Mouse (Mus musculus) CH12.LX (cell line): ENCODE measurements around the gene Inpp5a. TPM values are rescaled to one million over a fixed set of nuclear protein-coding genes. Genes with fewer than 3 reads are reported as not detected.

Source experiments
- DNase-seq: peaks from one replicate; pipeline ENCODE4 v3.0.0-alpha.2; 2013; ENCODE audit errors: extremely low read depth
- H3K27ac ChIP-seq: 2 replicates; pipeline ENCODE4 v1.5.1; 2012; ENCODE audit warnings: low read depth, mild to moderate bottlenecking, control low read depth, moderate library complexity; ENCODE audit not compliant: insufficient read depth
- H3K27me3 ChIP-seq: replicated peaks from 2 replicates; pipeline ENCODE3; 2012; ENCODE audit warnings: inconsistent platforms
- H3K36me3 ChIP-seq, 2 experiments: replicated peaks in 1 of 2; 2 replicates each; pipeline versions ENCODE3 to v1.6.1; 2012; ENCODE audit warnings: inconsistent platforms in 1 of 2, low read length in 1 of 2, mild to moderate bottlenecking in 1 of 2, mixed read lengths in 1 of 2, moderate library complexity in 1 of 2; ENCODE audit not compliant: control insufficient read depth in 1 of 2, insufficient read depth in 1 of 2
- H3K4me1 ChIP-seq, 2 experiments: 2 replicates each; pipeline ENCODE4 v1.6.1; 2012; ENCODE audit warnings: inconsistent platforms in 1 of 2, moderate library complexity in 1 of 2; ENCODE audit not compliant: insufficient read depth in 2 of 2, control insufficient read depth in 1 of 2
- H3K4me2 ChIP-seq: 2 replicates; pipeline ENCODE4 v1.6.1; 2012; ENCODE audit warnings: low read depth, mild to moderate bottlenecking, control low read depth; ENCODE audit not compliant: poor library complexity, insufficient read depth, severe bottlenecking
- H3K4me3 ChIP-seq, 3 experiments: fragments of 150-350 bp in 1 of 3; sonication (generic) in 1 of 3; replicated peaks in 1 of 3; 2 replicates each; pipeline versions ENCODE3 to v1.5.1; 2011 to 2012; ENCODE audit warnings: low read depth in 2 of 3, low read length in 2 of 3, mild to moderate bottlenecking in 2 of 3, moderate library complexity in 2 of 3, control low read depth in 1 of 3, improper control_type of control experiment in 1 of 3, inconsistent platforms in 1 of 3, mixed read lengths in 1 of 3; ENCODE audit not compliant: poor library complexity in 1 of 3
- H3K79me2 ChIP-seq: replicated peaks from 2 replicates; pipeline ENCODE4 v1.6.1; 2012; ENCODE audit warnings: mild to moderate bottlenecking, moderate library complexity; ENCODE audit not compliant: control insufficient read depth, poor library complexity, insufficient read depth, severe bottlenecking; ENCODE audit errors: extremely low read depth
- H3K9ac ChIP-seq: 2 replicates; pipeline ENCODE4 v1.6.1; 2012; ENCODE audit warnings: low read depth, mild to moderate bottlenecking, control low read depth, moderate library complexity; ENCODE audit not compliant: insufficient read depth
- H3K9me3 ChIP-seq: replicated peaks from 2 replicates; pipeline ENCODE3; 2012; ENCODE audit warnings: low read length, inconsistent platforms, mixed read lengths
- CHD1 ChIP-seq: IDR thresholded peaks from 2 replicates; pipeline ENCODE4 v1.6.1; 2012; ENCODE audit warnings: low read depth, low read length, improper control_type of control experiment, inconsistent platforms
- GABPA ChIP-seq: IDR thresholded peaks from 2 replicates; pipeline ENCODE4 v1.6.1; 2012; ENCODE audit warnings: low read depth, low read length, improper control_type of control experiment, inconsistent platforms; ENCODE audit not compliant: insufficient replicate concordance
- HCFC1 ChIP-seq: IDR thresholded peaks from 2 replicates; pipeline ENCODE4 v1.6.1; 2012; ENCODE audit warnings: low read depth, mild to moderate bottlenecking, inconsistent platforms, low read length, improper control_type of control experiment
- IRF4 ChIP-seq: IDR thresholded peaks from 2 replicates; pipeline ENCODE4 v1.6.1; 2014; ENCODE audit warnings: low read depth, mild to moderate bottlenecking, inconsistent platforms, low read length, improper control_type of control experiment
- JUND ChIP-seq: conservative IDR thresholded peaks from 2 replicates; pipeline ENCODE4 v1.6.1; 2011; ENCODE audit warnings: low read depth, low read length, improper control_type of control experiment
- MAX ChIP-seq: IDR thresholded peaks from 2 replicates; pipeline ENCODE4 v1.6.1; 2011; ENCODE audit warnings: low read length, improper control_type of control experiment
- MAZ ChIP-seq: IDR thresholded peaks from 2 replicates; pipeline ENCODE4 v1.6.1; 2012; ENCODE audit warnings: low read depth, mild to moderate bottlenecking, inconsistent platforms, low read length, improper control_type of control experiment, moderate library complexity
- MEF2A ChIP-seq: IDR thresholded peaks from 2 replicates; pipeline ENCODE4 v1.6.1; 2014; ENCODE audit warnings: low read depth, mild to moderate bottlenecking, inconsistent platforms, low read length, improper control_type of control experiment, borderline replicate concordance
- MYC ChIP-seq: IDR thresholded peaks from 2 replicates; pipeline ENCODE4 v1.6.1; 2011; ENCODE audit warnings: low read depth, mild to moderate bottlenecking, improper control_type of control experiment, low read length
- NELFE ChIP-seq: IDR thresholded peaks from 2 replicates; pipeline ENCODE4 v1.6.1; 2011; ENCODE audit warnings: low read depth, low read length, improper control_type of control experiment
- NRF1 ChIP-seq: IDR thresholded peaks from 2 replicates; pipeline ENCODE4 v1.6.1; 2014; ENCODE audit warnings: low read depth, mild to moderate bottlenecking, inconsistent platforms, low read length, improper control_type of control experiment, moderate library complexity
- POLR2A ChIP-seq: IDR thresholded peaks from 2 replicates; pipeline ENCODE4 v1.6.1; 2011; ENCODE audit warnings: low read depth, mild to moderate bottlenecking, improper control_type of control experiment, low read length
- RCOR1 ChIP-seq: conservative IDR thresholded peaks from 2 replicates; pipeline ENCODE4 v1.6.1; 2012; ENCODE audit warnings: low read depth, mild to moderate bottlenecking, inconsistent platforms, low read length, improper control_type of control experiment
- SMC3 ChIP-seq: IDR thresholded peaks from 2 replicates; pipeline ENCODE4 v1.6.1; 2011; ENCODE audit warnings: low read depth, low read length, improper control_type of control experiment
- TCF12 ChIP-seq: IDR thresholded peaks from 2 replicates; pipeline ENCODE4 v1.6.1; 2014; ENCODE audit warnings: low read depth, mild to moderate bottlenecking, inconsistent platforms, low read length, improper control_type of control experiment
- UBTF ChIP-seq: IDR thresholded peaks from 2 replicates; pipeline ENCODE4 v1.6.1; 2012; ENCODE audit warnings: low read depth, mild to moderate bottlenecking, inconsistent platforms, low read length, improper control_type of control experiment, moderate library complexity
- ZKSCAN1 ChIP-seq: IDR thresholded peaks from 2 replicates; pipeline ENCODE4 v1.6.1; 2012; ENCODE audit warnings: low read depth, inconsistent platforms, low read length, improper control_type of control experiment, borderline replicate concordance
- dilution Hi-C: fragments of 300-500 bp; cut with MboI; formaldehyde crosslinking; loops from 2 replicates; pipeline ENCODE4 v1.14.3; 2020; ENCODE audit warnings: low sequenced_read_pairs; ENCODE audit not compliant: extremely low pct_unique_long_range_greater_than_20kb, extremely low pct_ligation_motif_present
- in situ Hi-C: fragments of 300-500 bp; cut with MboI; formaldehyde crosslinking; loops from 3 replicates; pipeline ENCODE4 v1.14.3; 2019; ENCODE audit warnings: low sequenced_read_pairs, low pct_ligation_motif_present, low pct_unique_long_range_greater_than_20kb, mixed read lengths
- polyA plus RNA-seq: library from polyadenylated mRNA; unstranded; fragments of >175 nt; gene quantifications from 2 replicates; pipeline ENCODE4 v1.2.1, GENCODE M21; 2012; ENCODE audit warnings: low read depth; ENCODE audit not compliant: insufficient read length
- total RNA-seq, 2 experiments: library from RNA; depleted of rRNA; stranded (reverse); fragments of 300-350 nt in 1 of 2; fragments of >200 nt in 1 of 2; gene quantifications; 2 replicates each; pipeline ENCODE4 v1.2.3; 2012 to 2014

The Inpp5a gene
- total RNA-seq (2012; rRNA removed) (2.7 and 3.0 TPM in 2 replicates), total RNA-seq (2014; rRNA removed) (1.7 and 1.8 TPM in 2 replicates), polyA plus RNA-seq (5.4 and 6.9 TPM in 2 replicates)

- H3K4me3 ChIP-seq, result peak within 1 kb of the TSS; percentile 64 to 92 (median 77)
- peak; percentile 98 for DNase-seq
- H3K4me2 ChIP-seq, result peak within 1 kb of the TSS; percentile 76
- TF ChIP-seq RCOR1 (no peak), GABPA (0 out of 2 replicates have a peak, but pooled peaks have one; percentile 11), MYC (no peak), JUND (no peak), HCFC1 (peak; percentile 31; the same call in 1 of the 2 replicates), MAZ (peak; percentile 75), NRF1 (peak; percentile 68), NELFE (peak; percentile 53; the same call in 1 of the 2 replicates), MEF2A (no peak), CHD1 (no peak), POLR2A (peak; percentile 56; the same call in 1 of the 2 replicates), TCF12 (0 out of 2 replicates have a peak, but pooled peaks have one; percentile 43)
- in situ Hi-C loops, result no loop called here
- H3K36me3 ChIP-seq, result no peaks in the 10 kb centered on the region
- dilution Hi-C loops, result no loop called here
- peaks cover 6 to 35% of the 10 kb centered on the region in 2 experiments for H3K4me1 ChIP-seq
- peaks cover 7% of the 10 kb centered on the region for H3K27me3 ChIP-seq
- H3K9ac ChIP-seq, result peak within 1 kb of the TSS; percentile 91
- H3K27ac ChIP-seq, result no peak within 1 kb of the TSS
- H3K79me2 ChIP-seq, result no peaks in the 10 kb centered on the region
- no peaks in the 10 kb centered on the region for H3K9me3 ChIP-seq
Observed at GRCm38 (mm10) chr7:139388670-139389212, at the start of gene Inpp5a. Inpp5a (plus strand) TSS chr7:139389109.

- H3K4me3 ChIP-seq, result no peak overlapping the region
- H3K4me1 ChIP-seq, result no peaks in the 10 kb centered on the region
- no peaks in the 10 kb centered on the region for H3K79me2 ChIP-seq
- H3K4me2 ChIP-seq, result no peak overlapping the region
- DNase-seq, result no peak
- in situ Hi-C loops (no loop called here), dilution Hi-C loops (no loop called here)
- no peaks in the 10 kb centered on the region for H3K36me3 ChIP-seq
- H3K27ac ChIP-seq, result no peak overlapping the region
- no peak overlapping the region for H3K9ac ChIP-seq
- TF ChIP-seq RCOR1 (no peak), UBTF (no peak), MAX (no peak), NELFE (no peak), ZKSCAN1 (no peak), IRF4 (no peak), SMC3 (no peak), MYC (no peak)
- H3K9me3 ChIP-seq, result peaks cover 3% of the 10 kb centered on the region
- H3K27me3 ChIP-seq, result peaks cover 53% of the 10 kb centered on the region
Observed at GRCm38 (mm10) chr7:139339184-139339583, 49.7 kb upstream of the Inpp5a start.
